Mouse (Mus musculus) midbrain, postnatal 0 days (tissue): Measurements from ENCODE around the gene Ncor2. TPM values are rescaled to one million over a fixed set of nuclear protein-coding genes. Genes with fewer than 3 reads are reported as not detected.

ENCODE experiments used
- ATAC-seq: fragments of 200-750 bp; cut with Nextera tagmentation; 2 replicates; pipeline ENCODE4 v1.8.0; 2017; ENCODE audit warnings: moderate number of reproducible peaks, mild to moderate bottlenecking, moderate TSS enrichment, moderate library complexity; ENCODE audit not compliant: low FRiP score
- DNase-seq: peaks from one replicate; pipeline ENCODE4 v3.0.0-alpha.2; 2015; ENCODE audit warnings: low spot score
- H3K27ac ChIP-seq: fragments of 300-500 bp; sonication (generic); 2 replicates; pipeline ENCODE4 v1.5.1; 2014; ENCODE audit warnings: low read depth, mild to moderate bottlenecking, low read length, mixed read lengths
- H3K27me3 ChIP-seq: fragments of 300-500 bp; sonication (generic); 2 replicates; pipeline ENCODE4 v1.6.1; 2014; ENCODE audit warnings: low read length, control low read depth, mixed read lengths; ENCODE audit not compliant: insufficient read depth
- H3K36me3 ChIP-seq: fragments of 300-500 bp; sonication (generic); 2 replicates; pipeline ENCODE4 v1.6.1; 2014; ENCODE audit warnings: low read length, control low read depth, mixed read lengths; ENCODE audit not compliant: insufficient read depth
- H3K4me1 ChIP-seq: fragments of 300-500 bp; sonication (generic); 2 replicates; pipeline ENCODE4 v1.6.1; 2014; ENCODE audit warnings: mild to moderate bottlenecking, control low read depth, antibody characterized with exemption, low read length, mixed read lengths; ENCODE audit not compliant: insufficient read depth
- H3K4me2 ChIP-seq: fragments of 300-500 bp; sonication (generic); 2 replicates; pipeline ENCODE4 v1.6.1; 2014; ENCODE audit warnings: low read depth, mild to moderate bottlenecking, low read length, mixed read lengths; ENCODE audit not compliant: poor library complexity, severe bottlenecking
- H3K4me3 ChIP-seq: fragments of 300-500 bp; sonication (generic); 2 replicates; pipeline ENCODE4 v1.5.1; 2014; ENCODE audit warnings: low read depth, mild to moderate bottlenecking, low read length, moderate library complexity
- H3K9ac ChIP-seq: fragments of 300-500 bp; sonication (generic); replicated peaks from 2 replicates; pipeline ENCODE4 v1.6.1; 2014; ENCODE audit warnings: mild to moderate bottlenecking, low read length, moderate library complexity, mixed read lengths; ENCODE audit not compliant: poor library complexity, severe bottlenecking
- H3K9me3 ChIP-seq: fragments of 300-500 bp; sonication (generic); 2 replicates; pipeline ENCODE4 v1.6.1; 2016; ENCODE audit warnings: low read length, control low read depth
- CTCF ChIP-seq: IDR thresholded peaks from 2 replicates; pipeline ENCODE4 v1.5.1; 2016; ENCODE audit warnings: antibody characterized with exemption, mild to moderate bottlenecking
- WGBS: fragments of 180-500 bp; shearing (Covaris S2); extraction: QIAGEN DNeasy Blood & Tissue Kit; methylation state at CpG from one replicate; pipeline ENCODE4 v1.1.7; 2014; 5-methylcytosine and 5-hydroxymethylcytosine counted together
- polyA plus RNA-seq: library from polyadenylated mRNA; unstranded; fragments of >200 nt; fragmentation: Nextera tagmentation; extraction: Ambion mirVana; gene quantifications from 2 replicates; pipeline ENCODE4 v1.2.1, GENCODE M21; 2015
- total RNA-seq: library from RNA; depleted of rRNA; stranded (reverse); fragments of >200 nt; gene quantifications from 2 replicates; pipeline ENCODE4 v1.2.3, GENCODE M21; 2014

Ncor2 gene
- total and polyA plus RNA-seq, 2 experiments from 2014 or later: 17.8 to 22.8 TPM

DNA sequence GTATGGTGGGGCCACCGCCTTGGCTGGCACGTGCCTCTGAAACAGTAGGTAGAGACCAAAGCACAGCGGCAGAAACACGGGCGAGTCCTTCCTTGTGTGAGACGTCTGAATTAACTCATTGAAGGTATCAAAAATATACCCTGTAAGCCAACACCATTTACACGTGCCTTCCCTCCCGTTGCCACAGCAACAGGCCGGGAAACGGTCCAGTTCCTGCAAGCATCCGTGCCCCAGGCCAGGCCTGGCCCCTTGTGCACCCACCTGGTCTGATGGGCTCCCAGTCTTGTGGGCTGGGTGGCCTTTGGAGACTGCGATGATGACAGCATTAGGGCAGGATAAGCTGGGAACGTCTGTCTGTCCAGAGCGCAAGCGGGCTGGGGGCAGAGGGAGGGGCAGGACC, 161.7 kb downstream of the Ncor2 start:
- Histone ChIP-seq H3K36me3 (peaks cover 44% of the 10 kb centered on the region), H3K4me3 (no peak overlapping the region), H3K27me3 (no peaks in the 10 kb centered on the region), H3K4me2 (no peak overlapping the region), H3K27ac (no peak overlapping the region), H3K4me1 (no peaks in the 10 kb centered on the region), H3K9ac (0 out of 2 replicates have a peak overlapping the region, but pooled peaks have one; percentile 8), H3K9me3 (no peaks in the 10 kb centered on the region)
- TF ChIP-seq CTCF: no peak
- peak; percentile 42 for DNase-seq
- ATAC-seq: no peak
- 63% methylated on average over 15 of the region's 15 CpGs for WGBS

DNA sequence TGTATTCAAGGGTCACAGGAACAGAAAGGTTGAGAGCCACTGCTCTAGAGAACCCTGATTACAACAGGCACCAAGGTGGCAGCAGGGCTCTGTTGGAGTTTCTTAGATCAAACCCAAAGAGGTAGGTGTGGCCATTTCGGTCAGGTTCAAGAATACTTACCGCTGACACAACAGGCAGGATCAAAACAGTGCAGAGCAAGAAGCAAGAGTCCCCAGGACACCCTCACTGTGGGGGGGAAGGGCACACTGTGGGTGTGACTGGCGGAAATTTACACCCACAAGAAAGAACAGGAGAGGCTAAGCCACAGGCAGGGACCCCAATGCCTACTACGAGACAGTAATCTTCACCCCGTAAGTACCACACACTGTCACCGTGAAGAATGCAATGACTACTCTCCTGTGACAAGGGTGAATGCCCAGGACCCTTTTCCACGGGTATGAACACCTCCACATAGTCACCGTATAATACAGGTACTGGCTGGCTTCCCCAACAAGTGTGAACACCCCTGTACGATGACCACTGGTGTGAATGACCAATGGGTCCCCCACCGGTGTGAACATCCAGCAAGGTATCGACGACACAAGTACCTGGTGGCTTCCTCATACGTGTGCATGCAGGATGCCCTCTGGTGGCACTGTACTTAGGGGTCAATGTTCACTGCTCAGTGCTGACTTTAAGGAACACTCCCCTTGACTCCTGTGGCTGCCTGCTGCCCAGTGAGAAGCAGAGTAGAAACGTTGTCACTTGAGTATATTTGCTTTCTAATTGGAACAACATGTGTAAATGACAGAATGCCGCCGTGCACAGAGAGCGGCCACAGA, 162.4 kb downstream of the Ncor2 start:
- no peak overlapping the region for H3K9ac ChIP-seq
- ATAC-seq (no peak), DNase-seq (no peak)
- no peak overlapping the region for H3K4me3 ChIP-seq
- H3K27me3 ChIP-seq: no peaks in the 10 kb centered on the region
- TF ChIP-seq CTCF: peak; percentile 38
- 86% methylated on average over 17 of the region's 17 CpGs for WGBS
- no peak overlapping the region for H3K27ac ChIP-seq
- no peak overlapping the region for H3K4me2 ChIP-seq
- peaks cover 44% of the 10 kb centered on the region for H3K36me3 ChIP-seq
- no peaks in the 10 kb centered on the region for H3K4me1 ChIP-seq
- no peaks in the 10 kb centered on the region for H3K9me3 ChIP-seq

DNA sequence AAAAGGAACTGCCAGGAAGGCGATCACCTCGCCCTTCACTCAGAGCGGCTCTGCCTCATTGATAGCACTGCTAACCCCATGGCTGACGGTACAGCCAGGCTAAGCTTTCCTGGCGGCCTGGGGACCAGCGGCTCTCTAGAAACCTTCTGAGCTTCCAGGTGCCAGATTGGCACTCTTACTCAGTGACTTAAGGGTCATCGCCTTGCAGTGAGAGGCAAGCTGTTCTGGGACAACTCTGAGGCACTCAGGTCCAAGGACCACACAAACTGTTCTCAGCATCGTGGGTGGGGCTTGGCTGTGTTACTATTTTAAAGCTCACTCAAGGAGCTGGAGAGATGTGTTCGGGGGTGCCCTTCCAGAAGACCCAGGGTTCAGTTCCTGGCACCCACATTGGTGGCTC, 163.4 kb downstream of the Ncor2 start:
- Histone ChIP-seq H3K27ac (no peak overlapping the region), H3K27me3 (no peaks in the 10 kb centered on the region), H3K9me3 (no peaks in the 10 kb centered on the region), H3K4me3 (no peak overlapping the region), H3K4me2 (no peak overlapping the region), H3K36me3 (peaks cover 44% of the 10 kb centered on the region), H3K4me1 (no peaks in the 10 kb centered on the region), H3K9ac (no peak overlapping the region)
- ATAC-seq (no peak), DNase-seq (no peak)
- TF ChIP-seq CTCF: no peak
- 89% methylated on average over 9 of the region's 9 CpGs for WGBS

DNA sequence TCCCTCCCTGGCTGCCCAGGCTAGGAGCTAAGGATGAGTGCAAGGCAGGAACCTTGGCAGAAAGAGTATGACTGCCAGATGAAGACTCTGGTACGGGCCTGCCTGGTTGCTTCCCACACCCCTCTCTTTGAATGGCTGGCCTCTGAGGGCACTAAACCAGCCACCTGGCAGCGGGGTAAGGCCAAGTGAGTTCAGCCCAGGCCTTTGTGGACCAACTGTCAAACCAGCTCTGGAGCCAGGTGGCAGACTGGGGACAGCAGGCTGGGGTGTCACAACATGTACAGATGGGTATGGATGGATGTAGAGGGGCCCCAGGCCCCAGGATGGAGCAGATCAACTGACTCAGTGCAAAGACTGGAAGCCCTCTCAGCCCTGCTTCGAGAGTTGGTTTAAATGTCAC, 164.0 kb downstream of the Ncor2 start:
- no peaks in the 10 kb centered on the region for H3K4me1 ChIP-seq
- DNase-seq (peak; percentile 31), ATAC-seq (no peak)
- H3K4me3 ChIP-seq: no peak overlapping the region
- H3K9ac ChIP-seq: no peak overlapping the region
- H3K27me3 ChIP-seq: no peaks in the 10 kb centered on the region
- H3K27ac ChIP-seq: no peak overlapping the region
- H3K36me3 ChIP-seq: peaks cover 44% of the 10 kb centered on the region
- H3K9me3 ChIP-seq: no peaks in the 10 kb centered on the region
- H3K4me2 ChIP-seq: no peak overlapping the region
- 86% methylated on average over 3 of the region's 3 CpGs for WGBS
- no peak for TF ChIP-seq CTCF

- Histone ChIP-seq H3K27ac (no peak overlapping the region), H3K4me1 (no peaks in the 10 kb centered on the region), H3K4me3 (no peak overlapping the region), H3K36me3 (peaks cover 40% of the 10 kb centered on the region), H3K27me3 (no peaks in the 10 kb centered on the region), H3K9me3 (no peaks in the 10 kb centered on the region), H3K4me2 (no peak overlapping the region), H3K9ac (no peak overlapping the region)
- 49% methylated on average over 7 of the region's 7 CpGs for WGBS
- peak; percentile 53 for DNase-seq
- no peak for ATAC-seq
- peak; percentile 82 for TF ChIP-seq CTCF
These were observed 164.5 kb downstream of the Ncor2 start for GRCm38 (mm10) chr5:125014497-125014896.

- 89% methylated on average over 8 of the region's 8 CpGs for WGBS
- Histone ChIP-seq H3K36me3 (peaks cover 19% of the 10 kb centered on the region), H3K9ac (no peak overlapping the region), H3K9me3 (no peaks in the 10 kb centered on the region), H3K4me3 (no peak overlapping the region), H3K4me2 (no peak overlapping the region), H3K27me3 (no peaks in the 10 kb centered on the region), H3K4me1 (no peaks in the 10 kb centered on the region), H3K27ac (no peak overlapping the region)
- no peak for DNase-seq
- TF ChIP-seq CTCF: no peak
- ATAC-seq: no peak
These were observed 167.4 kb downstream of the Ncor2 start for GRCm38 (mm10) chr5:125011628-125012027.
